Mouse (Mus musculus): Measurements from ENCODE around the gene Akap1. TPM values are rescaled to one million over a fixed set of nuclear protein-coding genes. Genes with fewer than 3 reads are reported as not detected.

The Akap1 gene
- polyA plus RNA-seq, 1 experiment from 2014 or later, result 31.2 TPM

- H3K9me3 ChIP-seq (replicated peaks; ENCODE audit: control insufficient read depth, low read length, poor library complexity, severe bottlenecking), result no peaks in the 10 kb centered on the region
- no peaks in the 10 kb centered on the region for H3K36me3 ChIP-seq (ENCODE audit: control insufficient read depth, insufficient read depth, low read length)
- no peak overlapping the region for H3K4me3 ChIP-seq (ENCODE audit: low read depth, low read length)
- H3K27me3 ChIP-seq (ENCODE audit: control insufficient read depth, insufficient read depth, low read depth, low read length), result no peaks in the 10 kb centered on the region
- H3K4me1 ChIP-seq (ENCODE audit: control insufficient read depth, insufficient read depth, low read length), result no peaks in the 10 kb centered on the region
- ATAC-seq, result no peak
- WGBS, result 93% methylated on average over 8 of the region's 8 CpGs
- no peak overlapping the region for H3K9ac ChIP-seq (ENCODE audit: low read depth, low read length)
- no peak overlapping the region for H3K27ac ChIP-seq (ENCODE audit: low read length)
- no peak overlapping the region for H3K4me2 ChIP-seq (ENCODE audit: low read length)
These were observed 68.2 kb downstream of the Akap1 start for GRCm38 (mm10) chr11:88796207-88796606.

GRCm38 (mm10) chr11:88789893-88790292 lies 74.5 kb downstream of the Akap1 start:
- Histone ChIP-seq H3K27me3 (ENCODE audit: control insufficient read depth, insufficient read depth, low read depth, low read length) (no peaks in the 10 kb centered on the region), H3K4me2 (ENCODE audit: low read length) (no peak overlapping the region), H3K4me1 (ENCODE audit: control insufficient read depth, insufficient read depth, low read length) (no peaks in the 10 kb centered on the region), H3K4me3 (ENCODE audit: low read depth, low read length) (no peak overlapping the region), H3K9me3 (replicated peaks; ENCODE audit: control insufficient read depth, low read length, poor library complexity, severe bottlenecking) (no peaks in the 10 kb centered on the region), H3K36me3 (ENCODE audit: control insufficient read depth, insufficient read depth, low read length) (no peaks in the 10 kb centered on the region), H3K27ac (ENCODE audit: low read length) (no peak overlapping the region), H3K9ac (ENCODE audit: low read depth, low read length) (no peak overlapping the region)
- WGBS, result 75% methylated on average over 2 of the region's 2 CpGs
- no peak for ATAC-seq

- Histone ChIP-seq H3K4me2 (ENCODE audit: low read length) (no peak overlapping the region), H3K9ac (ENCODE audit: low read depth, low read length) (no peak overlapping the region), H3K36me3 (ENCODE audit: control insufficient read depth, insufficient read depth, low read length) (no peaks in the 10 kb centered on the region), H3K4me3 (ENCODE audit: low read depth, low read length) (no peak overlapping the region), H3K9me3 (replicated peaks; ENCODE audit: control insufficient read depth, low read length, poor library complexity, severe bottlenecking) (no peaks in the 10 kb centered on the region), H3K27ac (ENCODE audit: low read length) (no peak overlapping the region), H3K27me3 (ENCODE audit: control insufficient read depth, insufficient read depth, low read depth, low read length) (no peaks in the 10 kb centered on the region), H3K4me1 (ENCODE audit: control insufficient read depth, insufficient read depth, low read length) (no peaks in the 10 kb centered on the region)
- 92% methylated on average over 7 of the region's 7 CpGs for whole genome bisulfite sequencing
- no peak for ATAC-seq
These were observed 77.6 kb downstream of the Akap1 start for GRCm38 (mm10) chr11:88786816-88787215.

- no peaks in the 10 kb centered on the region for H3K9me3 ChIP-seq (replicated peaks; ENCODE audit: control insufficient read depth, low read length, poor library complexity, severe bottlenecking)
- H3K27me3 ChIP-seq (ENCODE audit: control insufficient read depth, insufficient read depth, low read depth, low read length), result no peaks in the 10 kb centered on the region
- H3K4me1 ChIP-seq (ENCODE audit: control insufficient read depth, insufficient read depth, low read length), result no peaks in the 10 kb centered on the region
- H3K4me3 ChIP-seq (ENCODE audit: low read depth, low read length), result no peak overlapping the region
- no peak overlapping the region for H3K4me2 ChIP-seq (ENCODE audit: low read length)
- no peaks in the 10 kb centered on the region for H3K36me3 ChIP-seq (ENCODE audit: control insufficient read depth, insufficient read depth, low read length)
- no peak for ATAC-seq
- WGBS, result 87% methylated on average over 4 of the region's 4 CpGs
- H3K27ac ChIP-seq (ENCODE audit: low read length), result no peak overlapping the region
- no peak overlapping the region for H3K9ac ChIP-seq (ENCODE audit: low read depth, low read length)
These were observed 80.9 kb downstream of the Akap1 start for GRCm38 (mm10) chr11:88783525-88783924.

GRCm38 (mm10) chr11:88782531-88782930 lies 81.9 kb downstream of the Akap1 start:
- 92% methylated on average over 5 of the region's 5 CpGs for WGBS
- no peaks in the 10 kb centered on the region for H3K36me3 ChIP-seq (ENCODE audit: control insufficient read depth, insufficient read depth, low read length)
- H3K27ac ChIP-seq (ENCODE audit: low read length), result no peak overlapping the region
- H3K9me3 ChIP-seq (replicated peaks; ENCODE audit: control insufficient read depth, low read length, poor library complexity, severe bottlenecking), result no peaks in the 10 kb centered on the region
- no peak for ATAC-seq
- no peak overlapping the region for H3K4me2 ChIP-seq (ENCODE audit: low read length)
- no peaks in the 10 kb centered on the region for H3K27me3 ChIP-seq (ENCODE audit: control insufficient read depth, insufficient read depth, low read depth, low read length)
- no peaks in the 10 kb centered on the region; the same call in 1 of the 2 replicates for H3K4me1 ChIP-seq (ENCODE audit: control insufficient read depth, insufficient read depth, low read length)
- no peak overlapping the region for H3K4me3 ChIP-seq (ENCODE audit: low read depth, low read length)
- no peak overlapping the region for H3K9ac ChIP-seq (ENCODE audit: low read depth, low read length)

Other genes starting within 250 kb of the Akap1 start
- 29.4 and 32.8 TPM in 2 replicates for gene Msi2, start 146.1 kb downstream of the Akap1 start, polyA plus RNA-seq (2015; fragmentation: Nextera tagmentation; extraction: Ambion mirVana)
- gene Scpep1, start 90.9 kb upstream of the Akap1 start, polyA plus RNA-seq (2015; fragmentation: Nextera tagmentation; extraction: Ambion mirVana), result 31.9 and 37.9 TPM in 2 replicates
- not detected in 2 replicates for gene Elobl, start 102.3 kb upstream of the Akap1 start, polyA plus RNA-seq (2015; fragmentation: Nextera tagmentation; extraction: Ambion mirVana)
- 30.4 and 31.0 TPM in 2 replicates for gene Coil, start 105.7 kb upstream of the Akap1 start, polyA plus RNA-seq (2015; fragmentation: Nextera tagmentation; extraction: Ambion mirVana)
- 3.5 and 3.8 TPM in 2 replicates for gene Trim25, start 134.8 kb upstream of the Akap1 start, polyA plus RNA-seq (2015; fragmentation: Nextera tagmentation; extraction: Ambion mirVana)
- gene Dgke, start 202.3 kb upstream of the Akap1 start, polyA plus RNA-seq (2015; fragmentation: Nextera tagmentation; extraction: Ambion mirVana), result 18.2 and 19.1 TPM in 2 replicates
- not detected in 2 replicates for gene Gm525, start 209.3 kb upstream of the Akap1 start, polyA plus RNA-seq (2015; fragmentation: Nextera tagmentation; extraction: Ambion mirVana)